Mouse (Mus musculus): Measurements from ENCODE around the gene Gpr107.
"Not testable (repeated sequence)": the region's sequence is repeated elsewhere in the genome, so short reads cannot be mapped to it uniquely, and the experiment has no call there.

The Gpr107 gene

DNA sequence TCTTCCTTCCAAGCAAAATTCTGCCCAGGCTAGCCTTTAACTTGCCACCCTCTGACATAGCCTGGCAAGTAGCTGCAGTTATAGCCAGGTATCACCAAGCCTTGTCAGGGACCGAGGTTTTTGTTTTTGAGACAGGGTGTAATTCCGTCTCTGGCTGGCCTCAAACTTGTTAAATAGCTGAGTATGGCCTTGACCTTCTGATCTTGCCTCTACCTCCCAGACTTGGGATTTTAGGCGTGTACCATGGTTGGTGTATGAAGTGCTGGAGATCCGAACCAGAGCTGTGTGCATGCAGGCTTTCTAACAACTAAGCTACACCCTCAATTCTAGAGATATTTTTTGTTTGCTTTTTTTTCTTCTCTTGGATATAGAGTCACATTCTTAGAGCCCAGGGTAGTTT is 9.5 kb downstream of the Gpr107 start:
- DNase-seq, result no peak

DNA sequence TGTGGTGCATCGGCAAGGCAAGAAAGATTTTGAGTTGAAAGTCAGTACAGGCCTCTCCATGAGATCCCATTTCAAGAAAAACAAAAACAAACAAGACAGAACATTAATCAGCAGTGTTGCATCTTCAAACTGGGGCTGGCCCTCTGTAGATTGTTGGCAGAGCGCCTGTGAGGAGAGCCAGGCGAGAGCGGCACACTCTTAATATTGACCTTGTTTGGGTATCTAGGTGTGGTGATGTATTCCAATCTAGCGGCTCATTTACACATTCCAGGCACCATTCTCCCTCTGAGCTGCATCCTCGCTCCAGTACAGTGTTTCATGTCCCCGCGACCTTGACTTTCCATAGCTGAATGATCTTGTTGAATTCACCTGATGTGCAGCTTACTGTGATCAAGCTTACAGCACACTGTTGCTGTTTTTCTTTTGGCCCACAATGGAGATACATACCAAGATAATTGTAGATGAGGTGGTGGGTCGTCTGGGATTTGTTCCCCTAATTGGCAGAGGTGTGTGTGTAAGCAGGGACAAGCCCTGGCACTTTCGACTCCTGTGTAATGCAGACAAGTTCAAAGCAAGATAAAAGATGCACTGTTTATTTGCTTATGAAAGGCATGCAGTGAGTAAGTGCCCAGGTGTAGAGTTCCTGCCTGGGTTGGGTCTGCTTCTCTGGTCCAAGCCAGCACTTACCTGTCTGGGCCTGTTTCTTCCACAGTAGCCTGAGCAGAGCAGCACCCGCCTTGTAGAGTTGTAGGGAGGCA is 11.4 kb downstream of the Gpr107 start:
- DNase-seq, result no peak

DNA sequence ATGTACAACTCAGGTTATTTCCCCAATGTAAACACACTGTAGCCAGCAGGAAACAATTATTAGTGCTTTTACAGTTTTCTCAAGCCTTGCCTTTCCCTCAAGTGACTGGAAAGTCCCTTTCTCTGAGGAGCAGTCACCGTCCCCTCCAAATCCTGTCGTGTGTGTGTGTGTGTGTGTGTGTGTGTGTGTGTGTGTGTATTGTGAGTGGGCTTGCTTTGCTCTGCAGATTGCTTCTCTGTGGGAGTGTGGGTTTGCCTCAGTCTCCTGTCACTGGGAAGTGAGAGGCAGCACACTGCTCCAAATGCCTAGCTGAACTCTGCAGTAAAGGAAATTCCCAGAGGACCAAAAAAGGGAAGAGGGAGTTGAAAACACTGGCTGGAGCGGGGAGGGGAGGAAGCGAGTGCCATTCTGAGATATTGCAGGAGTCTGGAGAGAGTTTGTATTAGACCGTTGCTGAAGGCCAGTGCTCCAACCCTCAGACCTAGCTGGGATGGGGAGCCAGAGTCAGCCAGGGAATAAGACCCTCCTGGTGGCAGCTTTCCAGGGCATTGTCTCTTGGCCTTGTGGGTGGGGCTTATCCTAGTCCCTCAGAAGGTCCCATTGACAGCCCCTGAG is 12.8 kb downstream of the Gpr107 start:
- peak; percentile 10 for DNase-seq

DNA sequence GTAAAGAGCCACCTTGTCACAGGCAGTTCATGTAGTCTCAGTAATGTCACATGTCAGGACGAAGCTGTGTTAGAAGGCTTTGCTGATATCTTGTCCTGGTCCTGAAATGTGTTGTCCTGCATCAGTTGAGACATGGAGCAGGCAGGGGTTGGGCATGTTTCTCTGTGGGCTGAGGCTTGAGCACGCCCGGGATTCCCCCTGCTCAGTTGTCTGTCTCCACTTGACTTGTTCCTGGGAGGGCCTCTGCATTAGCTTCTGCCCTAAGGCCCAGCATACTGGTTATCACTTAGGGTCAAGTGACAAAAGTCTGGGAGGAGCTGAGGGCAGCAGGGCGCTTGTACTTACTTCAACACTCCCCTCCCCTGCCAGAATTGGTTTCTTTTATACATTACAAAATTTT is 13.4 kb downstream of the Gpr107 start:
- no peak for DNase-seq

DNA sequence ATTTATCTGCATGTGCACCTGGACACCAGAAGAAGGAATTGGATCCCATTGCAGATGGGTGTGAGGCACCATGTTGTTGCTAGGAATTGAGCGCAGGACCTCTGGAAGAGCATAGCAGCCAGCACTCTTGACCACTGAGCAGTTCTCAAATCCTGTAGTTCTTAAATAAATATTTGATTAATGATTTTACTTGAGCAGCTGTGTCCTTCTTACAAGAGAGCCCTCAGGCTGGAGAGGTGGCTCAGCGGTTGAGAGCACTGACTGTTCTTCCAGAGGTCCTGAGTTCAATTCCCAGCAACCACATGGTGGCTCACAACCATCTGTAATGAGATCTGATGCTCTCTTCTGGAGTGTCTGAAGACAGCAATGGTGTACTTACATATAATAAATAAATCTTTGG is 15.5 kb downstream of the Gpr107 start:
- DNase-seq, result not testable (repeated sequence)

DNA sequence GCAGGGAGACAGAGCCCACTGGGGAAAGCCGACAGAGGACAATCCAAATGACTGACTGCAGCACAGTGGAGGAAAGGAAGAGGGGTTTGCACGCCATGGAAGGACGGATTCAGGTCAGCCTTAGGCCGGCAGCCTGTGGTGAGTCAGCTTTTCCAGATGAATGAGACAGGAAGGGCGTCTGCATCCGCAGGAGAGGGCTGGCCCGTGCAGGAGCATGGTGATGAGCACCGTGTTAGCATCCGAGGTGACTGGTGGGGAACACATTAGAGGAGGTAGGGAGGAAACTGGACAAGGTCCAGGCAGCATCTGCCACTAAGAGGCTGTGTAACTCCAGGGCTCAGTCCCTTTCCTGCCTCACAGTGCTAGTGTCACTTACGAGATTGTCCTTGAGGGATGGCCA is 16.9 kb downstream of the Gpr107 start:
- no peak for DNase-seq

DNA sequence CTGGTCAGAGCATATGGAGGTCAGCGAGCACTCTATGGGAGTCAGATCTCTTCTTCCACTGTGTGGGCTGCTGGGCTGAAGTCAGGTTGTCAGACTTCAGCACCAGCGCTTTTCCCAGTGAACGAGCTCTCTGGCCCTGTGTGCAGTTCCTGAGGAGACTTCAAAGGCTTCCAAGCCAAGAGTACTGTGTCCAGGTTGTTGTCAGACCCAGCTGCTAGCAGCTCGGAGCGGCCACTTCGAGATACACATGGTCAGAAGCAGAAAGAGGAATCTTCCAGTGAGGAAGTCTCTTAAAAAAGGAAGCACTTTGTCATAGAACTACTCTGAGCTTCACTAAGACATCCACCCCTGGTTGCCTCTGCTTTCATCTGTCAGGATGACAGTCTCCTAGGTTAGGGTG is 18.0 kb downstream of the Gpr107 start:
- DNase-seq, result no peak

DNA sequence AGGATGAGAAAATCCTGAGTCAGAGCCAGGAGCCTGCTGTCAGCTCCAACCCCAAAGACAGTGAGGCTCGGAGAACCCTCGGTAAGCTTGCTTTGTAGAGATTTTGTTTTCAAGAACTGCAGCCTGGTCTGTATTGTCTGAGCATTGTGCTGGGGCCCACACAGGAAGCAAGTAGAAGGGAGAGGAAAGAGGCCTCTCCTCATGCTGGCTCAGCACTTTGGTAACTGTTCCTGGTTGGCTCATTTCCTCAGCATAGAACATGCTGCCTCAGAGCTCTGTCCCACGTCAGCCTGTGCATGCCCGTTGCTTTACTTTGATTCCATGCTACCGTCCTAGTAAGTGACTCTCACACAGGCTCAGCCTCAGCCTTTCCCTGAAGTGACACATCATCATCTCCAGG is 19.9 kb downstream of the Gpr107 start:
- no peak for DNase-seq

DNA sequence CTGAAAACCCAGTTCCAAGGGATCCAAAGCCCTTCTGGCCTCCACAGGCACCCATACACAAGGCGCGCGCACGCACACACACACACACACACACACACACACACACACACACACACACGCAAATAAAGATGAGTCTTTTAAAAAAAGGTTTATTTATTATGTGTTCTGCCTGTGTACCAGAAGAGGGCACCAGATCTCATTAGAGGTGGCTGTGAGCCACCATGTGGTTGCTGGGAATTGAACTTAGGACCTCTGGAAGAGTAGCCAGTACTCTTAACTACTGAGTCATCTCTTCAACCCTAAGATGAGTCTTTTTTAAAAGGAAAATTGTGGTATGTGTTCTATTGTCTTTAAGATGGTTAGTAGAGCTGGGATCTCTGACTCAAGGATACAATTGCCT is 20.4 kb downstream of the Gpr107 start:
- DNase-seq, result no peak

DNA sequence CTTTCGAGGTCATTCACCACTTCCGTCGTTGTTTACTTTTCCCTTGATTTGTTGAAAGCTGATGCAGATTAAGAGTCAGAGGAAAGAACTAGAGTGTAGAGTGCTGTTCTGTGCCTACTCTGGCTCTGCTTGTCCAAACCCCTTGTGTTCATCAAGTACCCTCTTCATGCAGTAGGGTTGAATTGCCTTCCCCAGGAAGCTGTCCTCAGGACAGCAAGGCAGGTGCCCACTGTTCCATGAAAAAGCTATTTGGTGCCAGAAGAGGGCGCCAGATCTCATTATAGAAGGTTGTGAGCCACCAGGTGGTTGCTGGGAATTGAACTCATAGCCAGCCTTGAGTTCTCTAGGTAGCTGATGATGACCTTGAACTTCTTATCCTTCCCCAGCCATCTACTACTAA is 21.2 kb downstream of the Gpr107 start:
- DNase-seq, result peak; percentile 20

DNA sequence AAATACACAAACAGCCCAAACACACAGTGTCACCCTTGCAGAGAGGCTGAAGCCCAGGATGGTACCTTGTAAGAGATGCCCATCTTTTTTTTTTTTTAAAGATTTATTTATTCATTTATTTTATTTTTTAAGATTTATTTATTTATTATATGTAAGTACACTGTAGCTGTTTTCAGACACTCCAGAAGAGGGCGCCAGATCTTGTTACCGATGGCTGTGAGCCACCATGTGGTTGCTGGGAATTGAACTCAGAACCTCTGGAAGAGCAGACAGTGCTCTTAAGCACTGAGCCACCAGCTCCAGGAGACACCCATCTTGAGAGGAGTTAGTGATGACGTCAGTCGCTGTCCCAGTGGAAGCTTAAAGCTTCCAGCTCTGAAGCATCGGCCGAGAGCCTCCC is 26.5 kb downstream of the Gpr107 start:
- DNase-seq, result not testable (repeated sequence)

DNA sequence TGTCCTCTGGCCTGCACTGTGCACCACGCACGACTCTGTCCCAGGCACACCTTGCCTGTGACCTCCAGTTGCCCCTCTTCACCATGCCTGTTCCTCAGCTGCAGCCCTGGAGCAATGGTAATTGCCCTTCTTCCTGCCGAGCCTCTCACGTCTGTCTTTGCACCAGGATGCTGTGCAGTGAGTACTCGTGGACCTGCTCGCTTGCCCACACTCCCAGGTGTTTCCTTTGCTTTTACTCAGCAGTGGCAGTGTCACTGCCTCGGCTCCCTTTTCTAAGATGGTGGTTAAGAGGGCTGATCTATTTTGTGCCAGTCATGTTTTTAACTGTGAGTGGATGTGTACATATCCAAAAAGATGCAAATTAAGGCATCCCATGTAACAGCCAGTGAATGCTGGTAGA is 27.4 kb downstream of the Gpr107 start:
- no peak for DNase-seq

DNA sequence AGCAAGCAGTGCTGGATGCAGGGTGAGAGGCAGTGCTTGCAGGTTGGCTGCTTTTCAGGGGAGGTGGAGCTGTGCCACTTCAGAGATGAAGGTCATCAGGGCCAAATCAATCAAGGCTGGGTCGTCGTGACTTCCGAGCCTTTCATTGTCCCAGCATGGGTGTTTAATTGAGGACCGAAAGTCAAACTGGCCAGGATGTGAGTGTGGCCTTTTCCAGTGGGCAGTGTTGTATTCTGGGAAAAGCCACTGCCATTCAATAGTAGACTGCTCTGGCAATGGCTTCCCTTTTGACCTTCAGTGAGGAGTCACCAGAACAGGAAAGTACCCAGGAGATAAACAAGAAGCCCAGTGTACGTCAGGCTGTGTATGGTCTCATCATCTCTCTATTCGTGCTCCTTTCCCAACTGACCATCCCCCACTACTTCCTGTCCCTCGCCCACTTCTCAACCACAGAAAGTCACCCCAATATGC is 28.0 kb downstream of the Gpr107 start:
- DNase-seq, result no peak

- DNase-seq, result no peak
Measured at GRCm38 (mm10) chr2:31182786-31183330, 30.7 kb downstream of the Gpr107 start.

DNA sequence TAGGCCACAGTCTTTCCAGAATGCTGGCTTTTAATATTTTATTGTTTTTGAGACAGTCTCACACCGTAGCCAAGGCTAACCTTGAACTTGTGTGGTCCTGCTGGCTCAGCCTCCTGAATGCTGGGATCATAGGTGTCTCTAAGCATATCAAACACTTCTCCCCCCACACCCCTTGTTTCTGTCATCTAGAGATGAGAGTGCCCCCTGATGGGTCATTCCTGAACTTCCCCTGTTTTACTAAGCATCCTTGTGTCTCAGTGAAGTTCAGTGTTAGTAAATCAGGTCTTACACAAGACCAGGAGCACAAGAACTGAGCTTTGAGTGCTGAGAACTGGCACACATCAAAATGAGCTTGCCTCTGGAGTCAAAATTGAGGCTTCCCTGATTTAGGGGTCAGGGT is 31.7 kb downstream of the Gpr107 start:
- no peak for DNase-seq

- DNase-seq, result no peak
Measured at GRCm38 (mm10) chr2:31188691-31189090, 36.6 kb downstream of the Gpr107 start.

- DNase-seq, result no peak
Measured at GRCm38 (mm10) chr2:31189654-31190053, 37.5 kb downstream of the Gpr107 start.

- DNase-seq, result no peak
Measured at GRCm38 (mm10) chr2:31191765-31192164, 39.6 kb downstream of the Gpr107 start.

DNA sequence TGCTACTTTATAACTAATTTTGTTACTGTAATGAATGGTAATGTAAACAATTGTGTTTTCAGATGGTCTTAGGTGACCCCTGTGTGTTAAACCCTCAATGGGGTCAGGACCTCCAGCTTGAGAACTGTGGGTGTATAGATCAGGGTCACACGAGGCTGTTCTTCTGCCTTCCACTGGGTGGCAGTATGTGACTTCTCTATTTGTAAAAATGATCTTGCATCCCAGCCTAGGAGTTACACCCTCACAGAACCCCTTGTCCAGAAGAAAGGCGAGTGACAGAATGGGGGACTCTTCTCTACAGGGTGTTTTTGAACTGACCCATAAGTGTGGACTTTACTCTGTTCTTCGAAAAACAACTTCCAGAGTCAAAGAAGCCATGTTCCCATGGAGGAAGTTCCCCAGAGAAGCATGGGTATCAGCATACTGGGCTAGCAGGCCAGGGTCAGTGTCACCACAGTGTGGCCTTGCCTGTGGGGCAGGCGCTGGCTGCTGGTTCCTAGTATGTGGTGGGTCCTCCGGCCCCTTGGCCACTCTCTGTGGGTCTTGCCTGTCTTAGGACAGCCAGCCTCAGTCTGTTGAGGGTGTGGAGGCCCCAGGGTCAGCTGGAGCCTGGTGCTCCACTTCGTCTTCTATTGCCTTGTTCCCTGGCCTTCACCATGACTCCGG is 42.4 kb downstream of the Gpr107 start:
- DNase-seq, result peak; percentile 76

GRCm38 (mm10) chr2:31198621-31199020 is 46.5 kb downstream of the Gpr107 start:
- no peak for DNase-seq

- no peak for DNase-seq
Measured at GRCm38 (mm10) chr2:31200051-31200450, 47.9 kb downstream of the Gpr107 start.

- DNase-seq, result no peak
Measured at GRCm38 (mm10) chr2:31201851-31202250, 49.7 kb downstream of the Gpr107 start.

DNA sequence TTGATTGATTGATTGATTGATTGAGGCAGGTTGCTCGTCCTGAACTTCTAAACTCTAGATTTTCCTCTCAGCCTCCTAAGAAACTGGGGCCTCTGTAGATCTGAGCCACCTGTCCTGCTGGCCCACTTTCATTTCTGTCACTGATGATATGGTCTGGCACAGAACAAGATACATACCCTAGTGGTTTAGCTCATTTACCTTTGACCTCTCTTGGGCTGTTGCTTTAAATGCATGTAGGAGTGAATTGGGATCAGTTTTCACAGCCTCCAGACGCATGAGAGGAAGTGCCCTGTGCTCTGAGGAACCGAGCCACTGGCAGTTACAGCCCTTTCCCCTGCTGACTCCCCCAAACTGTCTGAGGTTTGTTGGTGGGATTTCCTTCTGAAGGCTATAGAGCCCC is 50.2 kb downstream of the Gpr107 start:
- no peak for DNase-seq

DNA sequence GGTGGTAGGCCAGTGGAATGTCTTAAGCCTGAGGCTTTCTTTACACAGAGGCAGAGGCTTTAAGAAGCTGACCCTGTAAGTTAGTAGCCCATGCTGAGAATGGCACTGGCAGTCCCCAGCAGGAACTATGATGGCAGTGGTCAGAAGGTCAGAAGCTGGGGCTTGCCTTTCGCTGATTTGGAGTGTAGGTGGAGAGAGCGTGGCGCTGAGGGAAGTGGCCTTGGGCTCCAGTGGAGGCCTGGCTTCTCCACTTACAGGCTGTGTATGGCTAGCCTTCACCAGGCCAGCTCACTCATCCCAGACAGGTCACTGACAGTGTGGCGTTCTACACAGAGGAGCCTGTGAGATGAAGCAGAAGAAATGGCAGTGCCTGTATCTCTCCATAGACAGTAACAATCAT is 50.8 kb downstream of the Gpr107 start:
- no peak for DNase-seq
